Mouse (Mus musculus) spleen, adult 10 weeks (tissue): Measurements from ENCODE around the gene Pcolce. TPM values are rescaled to one million over a fixed set of nuclear protein-coding genes. Genes with fewer than 3 reads are reported as not detected.

ENCODE experiments used
- polyA plus RNA-seq: library from polyadenylated mRNA; stranded (reverse); fragments of 350-450 nt; fragmentation: Illumina TruSeq; extraction: RNeasy Lipid Tissue Mini Kit (QIAGEN cat#74804); gene quantifications from one replicate; pipeline ENCODE4 v1.2.3, GENCODE M21; 2015; ENCODE audit warnings: low replicate concordance; ENCODE audit not compliant: insufficient read depth

Gene Pcolce
- polyA plus RNA-seq, result 39.5 TPM

DNA sequence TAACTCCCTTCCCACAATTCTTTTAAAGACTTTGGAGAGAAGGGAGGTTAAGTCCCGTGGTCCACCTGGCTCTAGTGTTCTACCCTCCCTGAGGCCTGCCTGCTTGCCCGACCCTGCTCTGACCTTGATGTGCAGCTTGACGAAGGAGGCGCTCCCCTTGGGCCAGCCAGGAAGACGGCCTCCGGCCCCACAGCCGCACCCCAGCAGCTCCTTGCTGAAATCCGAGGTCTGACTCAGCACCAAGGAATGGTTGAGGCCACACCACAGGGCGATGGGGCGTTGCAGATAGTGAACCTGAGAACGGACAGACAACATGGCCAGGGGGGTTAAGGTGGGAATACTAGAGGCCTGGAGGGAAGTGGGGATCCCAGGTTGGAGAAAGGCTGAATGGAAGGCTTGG is at the start of gene Pcolce:
Gene Pcolce, minus strand, starts transcription at position 235 of the 400 bp plus-strand sequence.

DNA sequence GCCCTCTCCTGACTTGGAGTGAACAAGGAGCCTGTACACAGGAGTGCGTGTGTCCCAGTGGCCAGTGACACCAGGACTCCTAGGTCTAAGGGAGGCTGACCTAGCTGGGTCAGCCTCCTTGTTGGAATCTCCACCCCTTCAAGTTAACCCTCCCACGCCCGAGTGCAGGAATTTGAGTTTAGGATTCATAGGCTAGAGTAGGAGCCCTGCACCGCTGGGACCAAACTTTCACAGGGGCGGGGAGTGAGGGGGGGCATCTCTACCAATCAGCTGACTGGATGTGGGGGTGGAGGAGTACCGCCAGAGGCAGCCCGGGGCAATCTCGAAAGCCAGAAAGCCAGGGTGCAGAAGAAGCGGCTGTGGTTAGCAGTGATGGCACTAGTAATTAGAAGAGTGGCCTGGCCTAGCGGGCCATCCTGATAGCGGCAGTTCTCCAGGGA is 32.1 kb upstream of the Pcolce start, which contains the start of gene Irs3:
Gene Irs3, minus strand, starts transcription at position 63 of the 440 bp plus-strand sequence.

DNA sequence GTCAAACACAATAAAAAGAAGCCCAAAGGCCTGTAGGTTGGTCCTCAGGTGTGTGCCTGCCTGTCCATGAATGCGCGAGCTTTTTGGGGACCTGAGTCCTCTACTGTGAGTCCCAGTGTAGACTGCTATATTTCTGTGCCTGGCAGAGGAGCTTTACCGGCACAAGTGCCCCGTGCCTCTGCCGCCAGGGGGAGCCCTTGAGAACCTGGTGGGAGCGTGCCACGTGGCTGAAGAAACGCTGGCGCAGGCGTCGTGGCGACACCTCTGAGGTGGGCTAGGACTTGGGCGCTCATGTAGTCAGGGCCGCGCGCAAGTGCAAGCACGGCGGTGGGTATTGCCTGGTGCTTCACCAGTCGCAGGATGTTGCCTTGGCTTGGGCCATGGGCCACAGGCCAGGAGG is 27.5 kb upstream of the Pcolce start, which contains the start of gene Sap25:
Gene Sap25, plus strand, starts transcription at position 281 of the 400 bp plus-strand sequence.

DNA sequence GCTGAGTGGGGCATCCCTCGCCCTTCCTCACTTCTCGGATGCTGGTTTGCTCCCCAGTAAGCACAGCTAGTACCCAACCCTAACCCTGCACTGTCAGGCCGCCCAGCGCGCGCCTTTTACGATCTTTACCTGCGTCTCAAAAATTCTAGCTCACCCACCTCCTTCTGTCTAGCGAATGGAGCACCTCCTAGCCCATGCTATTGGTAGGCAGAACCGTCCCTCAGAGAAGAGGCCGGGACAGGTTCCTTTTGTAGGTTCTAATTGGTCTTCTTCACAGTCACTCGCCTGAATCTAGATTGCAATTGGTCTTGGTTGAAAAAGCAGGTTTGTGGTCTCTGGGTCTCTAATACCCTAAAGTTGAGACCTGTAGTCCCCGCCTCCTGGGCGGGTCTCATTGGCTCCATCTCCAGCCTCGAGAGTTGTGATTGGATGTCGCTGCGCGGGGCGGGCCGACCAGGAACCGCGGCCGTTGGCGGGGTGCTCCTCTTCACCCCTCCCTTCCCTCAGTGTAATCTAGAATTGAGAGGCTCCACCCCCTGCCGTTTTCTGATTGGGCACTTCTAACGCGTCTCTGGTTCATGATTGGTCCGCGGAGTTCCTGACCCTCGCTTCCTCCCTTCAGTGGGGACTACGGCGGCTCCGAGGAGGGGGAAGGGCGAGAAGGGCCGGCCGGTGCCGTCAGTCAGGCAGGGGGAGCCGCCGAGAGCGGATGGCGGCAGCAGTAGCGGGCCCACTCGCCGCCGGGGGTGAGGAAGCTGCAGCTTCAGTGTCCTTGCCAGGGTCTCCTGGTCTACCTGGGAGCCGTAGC is 15.1 kb upstream of the Pcolce start, which contains the start of the genes Fbxo24, Lrch4 and Gm20605:
Gene Fbxo24, minus strand, starts transcription at position 505 of the 808 bp plus-strand sequence.
Gene Lrch4, plus strand, starts transcription at position 624 of the 808 bp plus-strand sequence.
Gene Gm20605, plus strand, starts transcription at position 678 of the 808 bp plus-strand sequence.

DNA sequence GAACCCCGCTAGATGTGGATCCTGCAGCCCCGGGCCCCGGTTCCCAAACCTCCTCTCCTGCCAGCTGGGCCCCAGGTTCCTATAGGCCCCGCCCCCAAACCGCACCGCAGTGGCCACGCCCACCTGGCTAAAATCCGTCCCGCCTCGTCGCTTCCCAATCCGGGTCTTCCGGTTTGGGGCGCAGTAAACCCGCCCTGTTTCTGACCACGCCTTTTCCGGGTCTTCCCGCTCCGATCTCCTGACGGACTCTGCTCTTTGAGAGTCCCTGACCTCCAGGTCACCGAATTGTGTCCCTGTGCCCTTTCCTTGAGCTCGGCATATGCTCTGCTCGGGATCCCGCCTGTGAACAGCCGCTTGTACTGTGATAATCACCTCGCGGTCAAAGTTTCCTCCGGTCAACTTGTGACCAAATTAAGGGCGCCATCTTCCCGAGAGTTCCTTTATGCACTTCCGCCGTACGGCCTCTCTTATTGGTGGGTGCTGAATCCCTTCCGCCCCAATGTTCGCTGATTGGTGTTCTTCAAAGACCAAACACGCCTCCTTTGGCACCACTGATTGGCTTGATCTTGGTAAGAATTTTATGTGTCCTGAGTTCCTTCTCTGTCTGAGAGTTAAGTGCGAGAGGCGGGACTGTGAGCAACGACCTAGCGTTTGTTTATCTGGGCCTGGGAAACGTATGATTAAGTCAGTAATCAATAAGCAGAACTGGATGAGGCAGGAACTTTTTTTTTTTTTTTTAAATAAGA is 12.8 kb downstream of the Pcolce start, which contains the start of gene Mospd3:
Gene Mospd3, minus strand, starts transcription at position 440 of the 746 bp plus-strand sequence.

DNA sequence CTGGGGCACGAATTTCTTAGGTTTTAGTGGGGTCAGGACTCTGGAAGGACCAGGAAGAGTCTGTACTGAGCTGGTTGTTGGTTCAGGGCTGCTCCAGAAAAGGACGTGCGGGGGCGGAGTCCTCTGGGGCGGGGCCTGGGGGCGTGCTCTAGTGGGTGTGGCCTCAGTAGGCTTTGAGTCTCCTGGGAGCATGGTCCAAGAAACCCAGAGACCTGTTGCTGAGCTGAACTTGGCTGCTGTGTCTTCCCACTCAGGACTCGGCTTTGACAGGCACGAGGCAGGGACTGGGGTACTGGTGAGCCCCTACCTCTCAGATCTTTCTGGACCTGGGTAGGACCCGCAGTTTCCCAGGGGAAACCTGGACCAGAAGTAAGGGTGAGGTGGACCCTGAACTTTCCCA is 43.9 kb downstream of the Pcolce start, which contains the start of gene Tfr2:
Gene Tfr2, plus strand, starts transcription at position 176 of the 400 bp plus-strand sequence.

Other genes starting within 250 kb of the Pcolce start
- not detected for gene Zan, start 136.7 kb downstream of the Pcolce start, polyA plus RNA-seq
- gene Pop7, start 111.3 kb downstream of the Pcolce start, polyA plus RNA-seq, result 5.8 TPM
- 17.4 TPM for gene Gigyf1, start 95.2 kb downstream of the Pcolce start, polyA plus RNA-seq
- not detected for gene Epo, start 80.5 kb downstream of the Pcolce start, polyA plus RNA-seq
- 75.7 TPM for gene Gnb2, start 80.3 kb downstream of the Pcolce start, polyA plus RNA-seq
- gene Actl6b, start 60.3 kb downstream of the Pcolce start, polyA plus RNA-seq, result not detected
- 0.90 TPM for gene Tfr2, start 43.9 kb downstream of the Pcolce start, polyA plus RNA-seq
- gene Mospd3, start 12.7 kb downstream of the Pcolce start, polyA plus RNA-seq, result 12.5 TPM
- gene Fbxo24, start 15.2 kb upstream of the Pcolce start, polyA plus RNA-seq, result not detected
- gene Lrch4, start 15.3 kb upstream of the Pcolce start, polyA plus RNA-seq, result 29.7 TPM
- 19.4 TPM for gene Gm20605, start 15.4 kb upstream of the Pcolce start, polyA plus RNA-seq
- gene Sap25, start 27.6 kb upstream of the Pcolce start, polyA plus RNA-seq, result 45.6 TPM
- 0.64 TPM for gene Irs3, start 31.9 kb upstream of the Pcolce start, polyA plus RNA-seq
- 8.7 TPM for gene Agfg2, start 70.9 kb upstream of the Pcolce start, polyA plus RNA-seq
- 0.19 TPM for gene Nyap1, start 127.8 kb upstream of the Pcolce start, polyA plus RNA-seq
- 31.3 TPM for gene Tsc22d4, start 131.9 kb upstream of the Pcolce start, polyA plus RNA-seq
- 5.9 TPM for gene Ppp1r35, start 165.1 kb upstream of the Pcolce start, polyA plus RNA-seq
- gene Mepce, start 173.9 kb upstream of the Pcolce start, polyA plus RNA-seq, result 37.2 TPM
- gene Zcwpw1, start 174.0 kb upstream of the Pcolce start, polyA plus RNA-seq, result 34.2 TPM
- gene Pilra, start 222.5 kb upstream of the Pcolce start, polyA plus RNA-seq, result 50.0 TPM
- gene Pilrb1, start 244.3 kb upstream of the Pcolce start, polyA plus RNA-seq, result 59.4 TPM